Mouse (Mus musculus) hindbrain, postnatal 0 days (tissue): ENCODE measurements around the gene Ift43. TPM values are rescaled to one million over a fixed set of nuclear protein-coding genes. Genes with fewer than 3 reads are reported as not detected.

Experiments used
- ATAC-seq: fragments of 200-750 bp; cut with Nextera tagmentation; 2 replicates; pipeline ENCODE4 v1.8.0; 2017; ENCODE audit warnings: mild to moderate bottlenecking, moderate TSS enrichment, moderate library complexity
- DNase-seq: peaks from one replicate; pipeline ENCODE4 v3.0.0-alpha.2; 2015; ENCODE audit warnings: low spot score
- H3K27ac ChIP-seq: fragments of 300-500 bp; sonication (generic); 2 replicates; pipeline ENCODE4 v1.5.1; 2014; ENCODE audit warnings: mild to moderate bottlenecking
- H3K27me3 ChIP-seq: fragments of 300-500 bp; sonication (generic); 2 replicates; pipeline ENCODE4 v1.6.1; 2014; ENCODE audit warnings: low read length, mixed read lengths; ENCODE audit not compliant: insufficient read depth
- H3K36me3 ChIP-seq: fragments of 300-500 bp; sonication (generic); 2 replicates; pipeline ENCODE4 v1.6.1; 2014; ENCODE audit warnings: low read length, mixed read lengths; ENCODE audit not compliant: insufficient read depth
- H3K4me1 ChIP-seq: fragments of 300-500 bp; sonication (generic); 2 replicates; pipeline ENCODE4 v1.6.1; 2014; ENCODE audit warnings: antibody characterized with exemption, low read length, mixed read lengths; ENCODE audit not compliant: insufficient read depth
- H3K4me2 ChIP-seq: fragments of 300-500 bp; sonication (generic); 2 replicates; pipeline ENCODE4 v1.6.1; 2014; ENCODE audit warnings: low read depth, mild to moderate bottlenecking, low read length, moderate library complexity, mixed read lengths
- H3K4me3 ChIP-seq: fragments of 300-500 bp; sonication (generic); 2 replicates; pipeline ENCODE4 v1.5.1; 2014; ENCODE audit warnings: low read length
- H3K9ac ChIP-seq: fragments of 300-500 bp; sonication (generic); replicated peaks from 2 replicates; pipeline ENCODE4 v1.6.1; 2014; ENCODE audit warnings: mild to moderate bottlenecking, low read length, moderate library complexity, mixed read lengths
- H3K9me3 ChIP-seq: fragments of 300-500 bp; sonication (generic); 2 replicates; pipeline ENCODE4 v1.6.1; 2016; ENCODE audit warnings: low read length, mixed read lengths
- CTCF ChIP-seq: IDR thresholded peaks from 2 replicates; pipeline ENCODE4 v1.5.1; 2016; ENCODE audit warnings: antibody characterized with exemption, control low read depth, low read depth
- WGBS: fragments of 180-500 bp; shearing (Covaris S2); extraction: QIAGEN DNeasy Blood & Tissue Kit; methylation state at CpG from one replicate; pipeline ENCODE4 v1.1.7; 2014; 5-methylcytosine and 5-hydroxymethylcytosine counted together
- polyA plus RNA-seq: library from polyadenylated mRNA; unstranded; fragments of >200 nt; fragmentation: Nextera tagmentation; extraction: Ambion mirVana; gene quantifications from 2 replicates; pipeline ENCODE4 v1.2.1, GENCODE M21; 2015
- total RNA-seq: library from RNA; depleted of rRNA; stranded (reverse); fragments of >200 nt; gene quantifications from 2 replicates; pipeline ENCODE4 v1.2.3, GENCODE M21; 2014

Ift43 gene
- total and polyA plus RNA-seq, 2 experiments from 2014 or later = 22.4 to 39.1 TPM

DNA sequence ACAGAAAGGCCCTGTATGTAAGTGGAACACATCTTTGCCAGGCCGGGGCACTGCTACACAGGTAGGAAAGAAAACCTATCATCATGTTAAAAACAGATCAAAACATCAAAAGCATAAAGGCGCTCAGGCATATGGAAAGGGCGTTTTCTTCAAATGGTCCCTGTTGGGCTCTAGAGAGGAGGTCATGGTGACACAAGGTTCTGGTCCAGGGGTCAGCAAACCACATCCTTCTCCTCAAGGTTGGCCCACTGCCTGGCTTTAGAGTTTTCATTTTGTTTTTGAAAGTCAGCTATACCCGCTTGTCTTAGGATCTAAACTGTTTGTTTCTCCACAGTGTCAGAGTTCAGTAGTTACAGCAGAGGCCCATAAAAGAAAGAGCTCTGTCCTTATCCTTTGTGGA lies 27.2 kb downstream of the Ift43 start:
- Histone ChIP-seq H3K4me1 (no peaks in the 10 kb centered on the region), H3K4me3 (no peak overlapping the region), H3K27ac (no peak overlapping the region), H3K36me3 (no peaks in the 10 kb centered on the region), H3K9me3 (no peaks in the 10 kb centered on the region), H3K27me3 (no peaks in the 10 kb centered on the region), H3K4me2 (no peak overlapping the region), H3K9ac (no peak overlapping the region)
- no peak for TF ChIP-seq CTCF
- ATAC-seq (no peak), DNase-seq (no peak)
- WGBS = 85% methylated on average over 4 of the region's 4 CpGs

DNA sequence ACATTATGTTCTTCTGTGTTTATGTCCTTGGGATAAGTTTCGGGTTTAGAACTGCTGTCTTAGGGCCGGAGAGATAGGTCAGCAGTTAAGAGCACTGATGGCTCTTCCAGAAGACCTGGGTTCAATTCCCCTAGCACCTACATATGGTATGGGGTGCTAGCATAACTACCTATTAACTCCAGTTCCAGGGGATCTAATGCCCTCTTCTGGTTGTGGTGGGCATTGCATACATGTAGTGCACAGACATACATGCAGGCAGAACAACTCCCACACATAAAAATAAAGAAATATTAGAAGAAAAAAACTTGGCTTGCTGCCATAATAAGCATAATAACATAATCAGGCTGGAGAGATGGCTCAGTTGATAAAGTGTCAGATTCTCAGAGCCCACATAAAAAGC lies 28.3 kb downstream of the Ift43 start:
- Histone ChIP-seq H3K27ac (no peak overlapping the region), H3K27me3 (no peaks in the 10 kb centered on the region), H3K9me3 (no peaks in the 10 kb centered on the region), H3K4me1 (no peaks in the 10 kb centered on the region), H3K4me3 (no peak overlapping the region), H3K36me3 (no peaks in the 10 kb centered on the region), H3K9ac (no peak overlapping the region), H3K4me2 (no peak overlapping the region)
- TF ChIP-seq CTCF = peak; percentile 63
- WGBS = 100% methylated on average over 2 of the region's 2 CpGs
- ATAC-seq (no peak), DNase-seq (no peak)

DNA sequence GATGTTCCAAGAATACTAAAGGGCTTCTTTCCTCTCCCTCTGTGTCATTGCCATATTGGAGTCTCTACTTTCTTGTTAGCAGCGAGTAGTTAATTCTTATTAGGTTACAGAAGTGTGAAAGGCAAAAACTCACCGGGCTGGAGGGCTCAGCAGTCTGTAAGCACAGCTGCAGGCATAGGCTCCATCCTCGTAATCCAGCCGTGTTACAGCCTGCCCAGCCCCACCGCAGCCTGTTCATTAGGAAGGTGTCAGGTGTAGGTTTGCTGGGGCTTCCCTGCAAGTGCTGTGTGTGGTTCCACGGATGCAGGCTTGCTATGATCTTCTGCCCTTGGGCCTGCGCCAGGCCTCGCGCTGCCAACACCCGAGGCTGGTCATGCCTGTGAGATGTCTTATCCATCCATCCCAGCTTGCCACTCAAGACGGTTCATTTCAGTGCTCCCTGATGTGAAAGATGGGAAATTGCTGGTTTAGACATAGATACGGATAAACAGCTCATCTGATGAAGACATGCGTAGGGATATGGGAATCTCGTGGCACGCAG lies 34.0 kb downstream of the Ift43 start:
- H3K4me1 ChIP-seq = no peaks in the 10 kb centered on the region
- no peak overlapping the region for H3K4me3 ChIP-seq
- H3K36me3 ChIP-seq = no peaks in the 10 kb centered on the region
- no peaks in the 10 kb centered on the region for H3K9me3 ChIP-seq
- ATAC-seq (no peak), DNase-seq (peak; percentile 21)
- no peak overlapping the region for H3K4me2 ChIP-seq
- H3K9ac ChIP-seq = no peak overlapping the region
- H3K27ac ChIP-seq = no peak overlapping the region
- no peak for TF ChIP-seq CTCF
- 49% methylated on average over 15 of the region's 15 CpGs for WGBS
- H3K27me3 ChIP-seq = no peaks in the 10 kb centered on the region

DNA sequence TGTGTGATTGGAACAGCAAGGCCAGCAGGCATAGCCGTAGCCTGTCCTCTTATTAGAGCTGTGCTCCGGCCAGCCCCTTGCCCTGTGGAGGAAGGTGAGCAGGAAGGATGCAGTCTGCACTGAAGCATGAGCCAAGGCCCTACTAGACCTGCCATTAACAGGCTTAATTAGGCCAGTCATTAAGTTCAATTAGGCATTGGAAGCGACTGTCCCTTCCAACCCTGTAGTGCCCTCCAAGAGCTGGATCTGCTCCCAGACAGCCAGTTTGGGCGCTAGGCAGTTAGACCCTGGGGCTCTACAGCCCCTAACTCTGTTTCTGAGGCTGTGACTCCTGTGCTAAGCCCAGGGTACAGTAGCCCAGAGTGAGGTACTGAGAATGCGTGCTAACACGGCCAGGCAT lies 41.7 kb downstream of the Ift43 start:
- Histone ChIP-seq H3K4me2 (no peak overlapping the region), H3K9ac (no peak overlapping the region), H3K36me3 (no peaks in the 10 kb centered on the region), H3K27ac (no peak overlapping the region), H3K27me3 (no peaks in the 10 kb centered on the region), H3K4me3 (no peak overlapping the region), H3K4me1 (no peaks in the 10 kb centered on the region), H3K9me3 (no peaks in the 10 kb centered on the region)
- ATAC-seq (no peak), DNase-seq (no peak)
- no peak for TF ChIP-seq CTCF
- 70% methylated on average over 6 of the region's 6 CpGs for WGBS

DNA sequence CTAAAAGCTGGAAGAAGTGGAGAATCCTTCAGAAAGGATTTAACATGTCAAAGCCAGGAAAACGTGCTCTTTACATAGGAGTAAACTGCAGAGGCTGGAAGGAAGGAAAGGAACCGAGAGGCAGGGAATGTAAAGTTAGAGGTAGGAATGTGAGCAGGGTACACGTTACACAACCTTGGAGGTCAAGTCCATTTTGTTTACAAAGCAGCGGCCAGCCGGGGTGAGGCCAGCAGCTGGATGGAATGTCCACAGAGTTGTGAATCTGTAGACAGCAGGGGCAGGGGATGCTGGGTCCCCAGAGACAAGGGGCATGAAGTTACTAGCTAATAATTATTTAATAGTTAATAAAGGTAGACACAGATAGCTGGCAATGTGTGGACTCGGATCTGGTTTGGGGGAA lies 45.8 kb downstream of the Ift43 start:
- Histone ChIP-seq H3K4me1 (no peaks in the 10 kb centered on the region), H3K27ac (no peak overlapping the region), H3K9me3 (no peaks in the 10 kb centered on the region), H3K9ac (no peak overlapping the region), H3K4me2 (no peak overlapping the region), H3K27me3 (no peaks in the 10 kb centered on the region), H3K4me3 (no peak overlapping the region), H3K36me3 (no peaks in the 10 kb centered on the region)
- DNase-seq = no peak
- no peak for TF ChIP-seq CTCF
- 79% methylated on average over 6 of the region's 6 CpGs for WGBS
- no peak for ATAC-seq

DNA sequence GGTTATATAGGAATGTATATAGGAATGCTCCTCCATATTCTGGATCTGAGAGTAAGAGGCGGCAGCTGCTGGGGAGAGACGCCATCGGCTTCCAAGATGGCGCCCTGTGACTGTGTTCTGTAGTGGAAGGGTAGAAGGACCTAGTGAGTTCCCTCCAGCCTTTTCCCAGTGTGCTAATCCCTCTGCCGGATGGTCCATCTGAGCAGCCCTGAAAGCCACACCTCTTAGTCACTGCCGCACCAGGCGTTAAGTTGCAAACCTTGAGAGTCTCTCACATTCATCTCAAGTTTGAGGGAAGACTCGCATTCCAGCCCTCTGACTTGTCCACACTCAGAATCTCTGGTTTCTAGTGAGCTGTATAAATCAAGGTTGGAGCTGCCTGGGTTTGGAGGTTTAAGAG lies 46.7 kb downstream of the Ift43 start:
- Histone ChIP-seq H3K4me1 (no peaks in the 10 kb centered on the region), H3K4me3 (no peak overlapping the region), H3K9me3 (no peaks in the 10 kb centered on the region), H3K36me3 (no peaks in the 10 kb centered on the region), H3K27me3 (no peaks in the 10 kb centered on the region), H3K9ac (no peak overlapping the region), H3K4me2 (no peak overlapping the region), H3K27ac (no peak overlapping the region)
- DNase-seq = no peak
- no peak for ATAC-seq
- no peak for TF ChIP-seq CTCF
- 95% methylated on average over 8 of the region's 8 CpGs for WGBS

DNA sequence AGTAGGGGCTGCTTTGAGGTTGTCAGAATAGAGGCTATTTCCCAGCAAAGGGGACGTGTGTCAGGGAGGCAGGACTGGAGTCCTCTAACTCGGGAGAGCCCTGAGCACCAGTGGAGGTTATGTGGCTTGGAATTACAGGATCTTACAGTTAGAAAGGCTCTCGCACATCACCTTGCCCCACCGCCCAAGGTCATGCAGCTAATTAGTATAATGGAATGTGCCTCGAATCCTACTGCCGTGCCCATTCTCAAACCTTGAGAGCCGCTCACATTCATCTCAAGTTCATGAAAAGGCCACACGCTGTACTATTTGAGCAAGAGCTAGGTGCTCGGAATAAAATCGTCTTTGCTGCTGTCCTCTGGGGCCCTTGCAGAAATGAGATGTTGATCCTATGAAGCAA lies 47.4 kb downstream of the Ift43 start:
- Histone ChIP-seq H3K4me3 (no peak overlapping the region), H3K9me3 (no peaks in the 10 kb centered on the region), H3K9ac (no peak overlapping the region), H3K27ac (no peak overlapping the region), H3K4me2 (no peak overlapping the region), H3K4me1 (no peaks in the 10 kb centered on the region), H3K27me3 (no peaks in the 10 kb centered on the region), H3K36me3 (no peaks in the 10 kb centered on the region)
- TF ChIP-seq CTCF = no peak
- WGBS = 65% methylated on average over 10 of the region's 10 CpGs
- no peak for ATAC-seq
- no peak for DNase-seq
